Mouse (Mus musculus): Measurements from ENCODE around the gene Rbp2. TPM values are rescaled to one million over a fixed set of nuclear protein-coding genes. Genes with fewer than 3 reads are reported as not detected.
A peak's percentile ranks its signal among the peaks of the same experiment; 100 is the strongest.

Rbp2 gene
- total and polyA plus RNA-seq, 2 experiments from 2014 or later, result not detected

DNA sequence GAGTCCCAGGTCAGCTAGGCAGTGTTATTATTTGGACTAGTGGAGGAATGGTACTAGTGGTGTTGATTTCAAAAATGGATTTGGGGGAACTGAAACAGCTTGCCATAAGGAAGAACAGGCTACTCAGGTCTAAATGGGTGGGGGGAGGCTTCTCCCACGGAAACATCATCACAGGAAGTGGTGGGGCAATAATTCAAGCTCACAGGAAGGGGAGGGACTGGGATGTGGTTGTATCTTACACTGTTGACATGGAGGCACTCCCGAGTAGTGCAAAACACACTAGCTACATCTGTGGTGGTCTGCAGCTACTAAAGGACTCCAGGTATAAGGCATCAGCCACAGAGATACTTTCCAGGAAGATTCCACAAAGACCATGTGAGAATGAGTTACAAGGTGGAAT is 38.0 kb downstream of the Rbp2 start:
- WGBS, result 62% methylated on average over 2 of the region's 2 CpGs
- no peaks in the 10 kb centered on the region for H3K27me3 ChIP-seq (ENCODE audit: control insufficient read depth, insufficient read depth, low read length)
- no peaks in the 10 kb centered on the region for H3K9me3 ChIP-seq (replicated peaks; ENCODE audit: control insufficient read depth, low read length)
- H3K4me3 ChIP-seq (ENCODE audit: low read depth, low read length), result no peak overlapping the region
- H3K27ac ChIP-seq (ENCODE audit: low read depth), result no peak overlapping the region
- no peak overlapping the region for H3K4me2 ChIP-seq (ENCODE audit: low read depth, low read length)
- ATAC-seq (ENCODE audit: insufficient read depth, low read depth), result no peak
- no peak overlapping the region for H3K9ac ChIP-seq (replicated peaks; ENCODE audit: low read depth, low read length)
- no peaks in the 10 kb centered on the region for H3K36me3 ChIP-seq (replicated peaks; ENCODE audit: control insufficient read depth, insufficient read depth, low read length)
- TF ChIP-seq CTCF (IDR thresholded peaks at IDR 0.05; ENCODE audit: low read depth) (no peak), EP300 (IDR thresholded peaks at IDR 0.05; ENCODE audit: low read depth) (no peak)
- H3K4me1 ChIP-seq (ENCODE audit: control insufficient read depth, insufficient read depth), result no peaks in the 10 kb centered on the region; the same call in 1 of the 2 replicates
- no peak for DNase-seq (ENCODE audit: low spot score)

DNA sequence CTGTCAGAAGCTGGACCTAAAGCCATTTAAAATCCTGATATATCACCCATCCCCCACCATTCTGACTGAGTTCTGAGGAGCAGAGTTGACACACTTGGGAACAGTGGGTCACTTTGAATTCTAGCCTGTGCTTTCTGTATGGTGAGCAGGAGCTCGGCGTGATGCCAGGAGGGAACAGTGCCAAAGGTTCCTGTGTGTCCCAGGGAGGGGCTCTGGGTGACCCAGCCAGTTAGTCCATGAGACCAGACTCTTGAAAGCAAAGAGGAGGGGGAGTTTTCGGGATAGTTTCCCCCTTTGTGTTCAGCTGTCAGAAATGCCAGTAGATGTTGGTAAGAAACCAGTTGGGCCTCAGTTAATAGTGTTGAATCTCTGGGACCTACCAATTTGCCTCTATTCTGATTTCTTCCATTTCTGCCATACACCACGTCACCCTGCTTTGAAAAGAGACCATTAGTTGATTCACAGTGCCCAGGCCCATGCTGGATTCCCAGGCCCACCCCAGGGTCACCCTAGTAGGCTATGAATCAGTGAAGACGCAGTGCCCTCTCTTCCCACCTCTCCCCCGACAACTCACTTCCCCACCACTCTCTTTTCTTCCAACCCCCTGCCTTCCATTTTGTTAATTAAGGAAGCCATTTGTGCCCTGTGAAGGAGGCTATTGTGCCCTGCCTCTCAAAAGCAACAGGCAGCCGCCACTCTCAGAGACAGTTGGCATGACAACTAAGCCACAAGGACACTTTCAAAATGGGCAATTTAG is 39.0 kb downstream of the Rbp2 start:
- Histone ChIP-seq H3K27ac (ENCODE audit: low read depth) (no peak overlapping the region), H3K4me3 (ENCODE audit: low read depth, low read length) (no peak overlapping the region)

DNA sequence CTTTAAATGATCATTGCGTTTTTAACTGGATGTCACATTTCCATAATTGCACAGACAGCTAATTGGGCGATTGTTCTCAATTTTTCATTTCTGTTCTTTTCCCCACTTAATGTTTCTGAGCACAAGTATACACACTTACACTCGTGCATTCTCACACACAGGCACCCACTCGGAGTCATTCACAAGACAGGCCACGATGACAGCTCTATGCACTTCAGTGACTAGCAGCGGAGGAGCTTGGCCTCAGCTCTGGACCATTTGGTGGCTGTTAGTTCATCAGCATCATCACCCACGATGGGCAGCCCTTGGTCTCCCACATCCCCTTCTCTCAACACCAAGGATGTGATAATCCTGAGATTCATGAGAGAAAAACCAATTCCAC is 39.6 kb downstream of the Rbp2 start:
- 64% methylated on average over 7 of the region's 7 CpGs for WGBS
- Histone ChIP-seq H3K36me3 (replicated peaks; ENCODE audit: control insufficient read depth, insufficient read depth, low read length) (no peaks in the 10 kb centered on the region), H3K4me1 (ENCODE audit: control insufficient read depth, insufficient read depth) (no peaks in the 10 kb centered on the region; the same call in 1 of the 2 replicates), H3K9ac (replicated peaks; ENCODE audit: low read depth, low read length) (no peak overlapping the region), H3K27me3 (ENCODE audit: control insufficient read depth, insufficient read depth, low read length) (no peaks in the 10 kb centered on the region), H3K27ac (ENCODE audit: low read depth) (no peak overlapping the region), H3K4me2 (ENCODE audit: low read depth, low read length) (no peak overlapping the region), H3K4me3 (ENCODE audit: low read depth, low read length) (no peak overlapping the region), H3K9me3 (replicated peaks; ENCODE audit: control insufficient read depth, low read length) (no peaks in the 10 kb centered on the region)
- no peak for DNase-seq (ENCODE audit: low spot score)
- no peak for TF ChIP-seq CTCF (IDR thresholded peaks at IDR 0.05; ENCODE audit: low read depth)
- TF ChIP-seq EP300 (IDR thresholded peaks at IDR 0.05; ENCODE audit: low read depth), result no peak
- no peak for ATAC-seq (ENCODE audit: insufficient read depth, low read depth)

More for the DNA sequence above, 39.0 kb downstream of the Rbp2 start:
- Histone ChIP-seq H3K9ac (replicated peaks; ENCODE audit: low read depth, low read length) (no peak overlapping the region), H3K9me3 (replicated peaks; ENCODE audit: control insufficient read depth, low read length) (no peaks in the 10 kb centered on the region), H3K27me3 (ENCODE audit: control insufficient read depth, insufficient read depth, low read length) (no peaks in the 10 kb centered on the region), H3K4me2 (ENCODE audit: low read depth, low read length) (no peak overlapping the region), H3K4me1 (ENCODE audit: control insufficient read depth, insufficient read depth) (no peaks in the 10 kb centered on the region; the same call in 1 of the 2 replicates), H3K36me3 (replicated peaks; ENCODE audit: control insufficient read depth, insufficient read depth, low read length) (no peaks in the 10 kb centered on the region)
- ATAC-seq (ENCODE audit: insufficient read depth, low read depth), result no peak
- no peak for TF ChIP-seq CTCF (IDR thresholded peaks at IDR 0.05; ENCODE audit: low read depth)
- no peak for TF ChIP-seq EP300 (IDR thresholded peaks at IDR 0.05; ENCODE audit: low read depth)
- no peak for DNase-seq (ENCODE audit: low spot score)
- 61% methylated on average over 7 of the region's 7 CpGs for WGBS

DNA sequence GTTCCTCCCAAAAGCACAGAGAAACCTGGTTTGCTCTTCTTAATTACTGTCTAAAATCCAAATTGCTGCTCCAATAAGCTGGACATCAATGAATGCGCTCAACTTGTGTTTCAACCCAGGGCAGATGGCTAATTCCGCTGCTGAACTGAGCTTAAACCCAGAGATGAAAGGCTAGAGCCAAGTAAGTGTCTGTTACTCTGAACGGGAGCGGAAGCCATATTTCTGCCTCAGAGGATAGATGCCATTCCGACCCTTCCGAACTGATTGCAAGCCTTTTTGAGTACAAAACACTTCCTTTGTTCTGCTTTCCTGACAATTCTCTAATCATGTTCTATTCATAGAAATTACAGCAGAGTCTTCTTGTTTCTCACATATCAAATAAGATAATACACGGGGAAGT is 41.3 kb downstream of the Rbp2 start:
- Histone ChIP-seq H3K4me2 (ENCODE audit: low read depth, low read length) (no peak overlapping the region), H3K27ac (ENCODE audit: low read depth) (peak overlapping the region; percentile 25; the same call in 1 of the 2 replicates), H3K9ac (replicated peaks; ENCODE audit: low read depth, low read length) (no peak overlapping the region), H3K4me3 (ENCODE audit: low read depth, low read length) (no peak overlapping the region), H3K4me1 (ENCODE audit: control insufficient read depth, insufficient read depth) (no peaks in the 10 kb centered on the region; the same call in 1 of the 2 replicates), H3K9me3 (replicated peaks; ENCODE audit: control insufficient read depth, low read length) (no peaks in the 10 kb centered on the region), H3K36me3 (replicated peaks; ENCODE audit: control insufficient read depth, insufficient read depth, low read length) (no peaks in the 10 kb centered on the region), H3K27me3 (ENCODE audit: control insufficient read depth, insufficient read depth, low read length) (no peaks in the 10 kb centered on the region)
- TF ChIP-seq EP300 (IDR thresholded peaks at IDR 0.05; ENCODE audit: low read depth), result no peak
- no peak for TF ChIP-seq CTCF (IDR thresholded peaks at IDR 0.05; ENCODE audit: low read depth)
- ATAC-seq (ENCODE audit: insufficient read depth, low read depth), result peak; percentile 33; the same call in 1 of the 2 replicates
- 54% methylated on average over 7 of the region's 7 CpGs for WGBS
- DNase-seq (ENCODE audit: low spot score), result peak; percentile 14

DNA sequence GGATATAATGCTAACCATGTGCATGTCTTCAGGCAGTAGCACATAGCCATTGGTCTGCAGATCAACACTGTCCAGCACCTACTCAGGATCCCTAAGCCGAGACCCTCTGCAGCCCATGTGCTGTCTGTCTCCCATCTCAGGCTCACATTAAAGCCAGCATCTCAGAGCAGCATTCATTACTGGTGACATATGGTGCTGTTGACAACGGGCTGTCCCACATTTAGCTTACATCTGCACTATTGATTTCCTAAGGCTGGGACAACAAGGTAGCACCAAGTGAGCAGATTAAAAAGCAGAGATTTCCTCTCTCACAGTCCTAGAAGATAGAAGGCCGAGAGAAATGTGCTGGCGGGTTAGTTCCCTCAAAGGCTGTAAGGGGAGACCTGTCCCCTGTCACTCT is 43.9 kb downstream of the Rbp2 start:
- no peak for DNase-seq (ENCODE audit: low spot score)

More for the DNA sequence above, 43.9 kb downstream of the Rbp2 start:
- H3K36me3 ChIP-seq (replicated peaks; ENCODE audit: control insufficient read depth, insufficient read depth, low read length), result no peaks in the 10 kb centered on the region
- no peaks in the 10 kb centered on the region for H3K9me3 ChIP-seq (replicated peaks; ENCODE audit: control insufficient read depth, low read length)
- 55% methylated on average over 4 of the region's 4 CpGs for WGBS
- no peaks in the 10 kb centered on the region for H3K4me1 ChIP-seq (ENCODE audit: control insufficient read depth, insufficient read depth)
- TF ChIP-seq EP300 (IDR thresholded peaks at IDR 0.05; ENCODE audit: low read depth), result no peak
- no peak for TF ChIP-seq CTCF (IDR thresholded peaks at IDR 0.05; ENCODE audit: low read depth)
- H3K27ac ChIP-seq (ENCODE audit: low read depth), result no peak overlapping the region
- H3K4me3 ChIP-seq (ENCODE audit: low read depth, low read length), result no peak overlapping the region
- no peak overlapping the region for H3K9ac ChIP-seq (replicated peaks; ENCODE audit: low read depth, low read length)
- H3K27me3 ChIP-seq (ENCODE audit: control insufficient read depth, insufficient read depth, low read length), result no peaks in the 10 kb centered on the region
- ATAC-seq (ENCODE audit: insufficient read depth, low read depth), result no peak
- no peak overlapping the region for H3K4me2 ChIP-seq (ENCODE audit: low read depth, low read length)

Data from heart, postnatal 0 days (tissue).